Mouse (Mus musculus) limb, embryonic 15.5 days (tissue): ENCODE data around the gene Pde10a. TPM values are rescaled to one million over a fixed set of nuclear protein-coding genes. Genes with fewer than 3 reads are reported as not detected.

Experiments
- ATAC-seq: fragments of 200-750 bp; cut with Nextera tagmentation; 2 replicates; pipeline ENCODE4 v1.8.0; 2017; ENCODE audit warnings: low read depth, moderate TSS enrichment; ENCODE audit not compliant: insufficient number of reproducible peaks, low FRiP score, low TSS enrichment
- H3K27ac ChIP-seq: fragments of 300-500 bp; sonication (generic); 2 replicates; pipeline ENCODE4 v1.5.1; 2015; ENCODE audit warnings: moderate library complexity, mild to moderate bottlenecking, inconsistent platforms
- H3K27me3 ChIP-seq: fragments of 300-500 bp; sonication (generic); 2 replicates; pipeline ENCODE4 v1.6.1; 2015; ENCODE audit warnings: inconsistent platforms
- H3K36me3 ChIP-seq: fragments of 300-500 bp; sonication (generic); 2 replicates; pipeline ENCODE4 v1.6.1; 2015; ENCODE audit warnings: inconsistent platforms
- H3K4me1 ChIP-seq: fragments of 300-500 bp; sonication (generic); 2 replicates; pipeline ENCODE4 v1.6.1; 2015; ENCODE audit warnings: inconsistent platforms
- H3K4me2 ChIP-seq: fragments of 300-500 bp; sonication (generic); 2 replicates; pipeline ENCODE4 v1.6.1; 2015; ENCODE audit warnings: mild to moderate bottlenecking, inconsistent platforms
- H3K4me3 ChIP-seq: fragments of 300-500 bp; sonication (generic); 2 replicates; pipeline ENCODE4 v1.5.1; 2015; ENCODE audit warnings: mild to moderate bottlenecking, inconsistent platforms
- H3K9ac ChIP-seq: fragments of 300-500 bp; sonication (generic); 2 replicates; pipeline ENCODE4 v1.6.1; 2015; ENCODE audit warnings: inconsistent platforms
- H3K9me3 ChIP-seq: fragments of 300-500 bp; sonication (generic); 2 replicates; pipeline ENCODE4 v1.6.1; 2016; ENCODE audit warnings: inconsistent platforms
- WGBS: fragments of 180-500 bp; shearing (Covaris S2); methylation state at CpG from one replicate; pipeline ENCODE4 v1.1.7; 2015; 5-methylcytosine and 5-hydroxymethylcytosine counted together
- polyA plus RNA-seq: library from polyadenylated mRNA; unstranded; fragments of >200 nt; fragmentation: Nextera tagmentation; extraction: Ambion mirVana; gene quantifications from 2 replicates; pipeline ENCODE4 v1.2.1, GENCODE M21; 2015

Gene Pde10a
- polyA plus RNA-seq: 1.8 and 3.1 TPM in 2 replicates

- Histone ChIP-seq H3K4me1 (peaks cover 30% of the 10 kb centered on the region), H3K9me3 (no peaks in the 10 kb centered on the region), H3K4me3 (peak within 1 kb of the TSS; percentile 48), H3K27ac (no peak within 1 kb of the TSS), H3K9ac (peak within 1 kb of the TSS; percentile 33; the same call in 1 of the 2 replicates), H3K27me3 (peaks cover 66% of the 10 kb centered on the region), H3K4me2 (peak within 1 kb of the TSS; percentile 92), H3K36me3 (no peaks in the 10 kb centered on the region)
- WGBS: 2% methylated on average over 22 of the region's 22 CpGs
- no peak for ATAC-seq
Measured at GRCm38 (mm10) chr17:8525225-8525721, at the start of gene Pde10a. Gene Pde10a (plus strand): TSS chr17:8525372.

GRCm38 (mm10) chr17:8478554-8478953 is 46.6 kb upstream of the Pde10a start:
- ATAC-seq: no peak
- no peak overlapping the region for H3K9ac ChIP-seq
- H3K27me3 ChIP-seq: no peaks in the 10 kb centered on the region; the same call in 1 of the 2 replicates
- H3K4me2 ChIP-seq: no peak overlapping the region
- 55% methylated on average over 3 of the region's 3 CpGs for WGBS
- H3K4me1 ChIP-seq: peaks cover 18% of the 10 kb centered on the region
- no peaks in the 10 kb centered on the region for H3K36me3 ChIP-seq
- no peak overlapping the region for H3K4me3 ChIP-seq
- no peak overlapping the region for H3K27ac ChIP-seq
- H3K9me3 ChIP-seq: no peaks in the 10 kb centered on the region

GRCm38 (mm10) chr17:8479493-8480128 is 45.6 kb upstream of the Pde10a start:
- no peak overlapping the region for H3K9ac ChIP-seq
- H3K9me3 ChIP-seq: no peaks in the 10 kb centered on the region
- WGBS: 30% methylated on average over 9 of the region's 9 CpGs
- H3K4me2 ChIP-seq: no peak overlapping the region
- H3K4me3 ChIP-seq: no peak overlapping the region
- H3K36me3 ChIP-seq: no peaks in the 10 kb centered on the region
- H3K27ac ChIP-seq: no peak overlapping the region
- no peaks in the 10 kb centered on the region; the same call in 1 of the 2 replicates for H3K27me3 ChIP-seq
- no peak for ATAC-seq
- H3K4me1 ChIP-seq: peaks cover 18% of the 10 kb centered on the region

GRCm38 (mm10) chr17:8481797-8482196 is 43.4 kb upstream of the Pde10a start:
- no peak overlapping the region for H3K4me3 ChIP-seq
- WGBS: 28% methylated on average over 10 of the region's 10 CpGs
- H3K9me3 ChIP-seq: no peaks in the 10 kb centered on the region
- ATAC-seq: peak; percentile 63; the same call in 1 of the 2 replicates
- no peak overlapping the region for H3K4me2 ChIP-seq
- H3K4me1 ChIP-seq: peaks cover 22% of the 10 kb centered on the region
- H3K27me3 ChIP-seq: peaks cover 4% of the 10 kb centered on the region; the same call in 1 of the 2 replicates
- H3K9ac ChIP-seq: no peak overlapping the region
- no peak overlapping the region for H3K27ac ChIP-seq
- H3K36me3 ChIP-seq: no peaks in the 10 kb centered on the region

- Histone ChIP-seq H3K9ac (no peak overlapping the region), H3K27me3 (peaks cover 4% of the 10 kb centered on the region; the same call in 1 of the 2 replicates), H3K4me1 (peaks cover 24% of the 10 kb centered on the region), H3K4me3 (no peak overlapping the region), H3K9me3 (no peaks in the 10 kb centered on the region), H3K4me2 (no peak overlapping the region), H3K27ac (no peak overlapping the region), H3K36me3 (no peaks in the 10 kb centered on the region)
- ATAC-seq: no peak
- WGBS: 78% methylated on average over 7 of the region's 7 CpGs
Measured at GRCm38 (mm10) chr17:8482876-8483275, 42.3 kb upstream of the Pde10a start.

GRCm38 (mm10) chr17:8484246-8484645 is 40.9 kb upstream of the Pde10a start:
- Histone ChIP-seq H3K9me3 (no peaks in the 10 kb centered on the region), H3K36me3 (no peaks in the 10 kb centered on the region), H3K27me3 (peaks cover 7% of the 10 kb centered on the region; the same call in 1 of the 2 replicates), H3K9ac (no peak overlapping the region), H3K4me1 (peaks cover 22% of the 10 kb centered on the region), H3K4me2 (no peak overlapping the region), H3K27ac (no peak overlapping the region), H3K4me3 (no peak overlapping the region)
- no peak for ATAC-seq
- 81% methylated on average over 3 of the region's 3 CpGs for WGBS

- peaks cover 7% of the 10 kb centered on the region; the same call in 1 of the 2 replicates for H3K27me3 ChIP-seq
Measured at GRCm38 (mm10) chr17:8485146-8485545, 40.0 kb upstream of the Pde10a start.

GRCm38 (mm10) chr17:8487824-8488223 is 37.3 kb upstream of the Pde10a start:
- Histone ChIP-seq H3K27me3 (peaks cover 7% of the 10 kb centered on the region; the same call in 1 of the 2 replicates), H3K9me3 (no peaks in the 10 kb centered on the region), H3K4me1 (peaks cover 7% of the 10 kb centered on the region), H3K9ac (no peak overlapping the region), H3K36me3 (no peaks in the 10 kb centered on the region), H3K4me2 (0 out of 2 replicates have a peak overlapping the region, but pooled peaks have one; percentile 17), H3K27ac (no peak overlapping the region), H3K4me3 (no peak overlapping the region)
- 39% methylated on average over 12 of the region's 12 CpGs for WGBS
- no peak for ATAC-seq

More at GRCm38 (mm10) chr17:8485146-8485545, 40.0 kb upstream of the Pde10a start:
- ATAC-seq: no peak
- Histone ChIP-seq H3K4me2 (no peak overlapping the region), H3K9me3 (no peaks in the 10 kb centered on the region), H3K36me3 (no peaks in the 10 kb centered on the region), H3K9ac (no peak overlapping the region), H3K27ac (no peak overlapping the region), H3K4me3 (no peak overlapping the region), H3K4me1 (peaks cover 14% of the 10 kb centered on the region)

- no peak overlapping the region for H3K27ac ChIP-seq
- H3K4me2 ChIP-seq: no peak overlapping the region
- H3K4me3 ChIP-seq: no peak overlapping the region
- H3K4me1 ChIP-seq: peaks cover 3% of the 10 kb centered on the region; the same call in 1 of the 2 replicates
- WGBS: 84% methylated on average over 5 of the region's 5 CpGs
- no peak for ATAC-seq
- 0 out of 2 replicates have a peak, but pooled peaks cover 7% of the 10 kb centered on the region for H3K27me3 ChIP-seq
- no peaks in the 10 kb centered on the region for H3K36me3 ChIP-seq
- no peaks in the 10 kb centered on the region for H3K9me3 ChIP-seq
- H3K9ac ChIP-seq: no peak overlapping the region
Measured at GRCm38 (mm10) chr17:8490971-8491370, 34.2 kb upstream of the Pde10a start.

- H3K36me3 ChIP-seq: no peaks in the 10 kb centered on the region
- H3K9ac ChIP-seq: no peak overlapping the region
- no peak overlapping the region for H3K27ac ChIP-seq
- WGBS: 88% methylated on average over 4 of the region's 4 CpGs
- peaks cover 4% of the 10 kb centered on the region for H3K27me3 ChIP-seq
- no peak overlapping the region for H3K4me3 ChIP-seq
- ATAC-seq: no peak
- no peak overlapping the region for H3K4me2 ChIP-seq
- H3K9me3 ChIP-seq: no peaks in the 10 kb centered on the region
- no peaks in the 10 kb centered on the region for H3K4me1 ChIP-seq
Measured at GRCm38 (mm10) chr17:8493461-8493860, 31.7 kb upstream of the Pde10a start.

- Histone ChIP-seq H3K27ac (no peak overlapping the region), H3K4me3 (no peak overlapping the region), H3K9me3 (no peaks in the 10 kb centered on the region), H3K9ac (no peak overlapping the region), H3K4me1 (peaks cover 11% of the 10 kb centered on the region; the same call in 1 of the 2 replicates), H3K4me2 (no peak overlapping the region), H3K27me3 (peaks cover 11% of the 10 kb centered on the region), H3K36me3 (no peaks in the 10 kb centered on the region)
- ATAC-seq: no peak
- 86% methylated on average over 1 of the region's 1 CpGs for WGBS
Measured at GRCm38 (mm10) chr17:8498151-8498550, 27.0 kb upstream of the Pde10a start.

- ATAC-seq: no peak
- Histone ChIP-seq H3K36me3 (no peaks in the 10 kb centered on the region), H3K4me1 (peaks cover 11% of the 10 kb centered on the region; the same call in 1 of the 2 replicates), H3K9me3 (no peaks in the 10 kb centered on the region), H3K4me2 (no peak overlapping the region), H3K27me3 (peaks cover 11% of the 10 kb centered on the region), H3K4me3 (no peak overlapping the region), H3K9ac (no peak overlapping the region), H3K27ac (no peak overlapping the region)
- 43% methylated on average over 5 of the region's 5 CpGs for WGBS
Measured at GRCm38 (mm10) chr17:8498655-8499054, 26.5 kb upstream of the Pde10a start.
